Mouse (Mus musculus) myocyte (in vitro differentiated cells): ENCODE results near the gene Tex44.

Experiments used
- E2F4 ChIP-seq: IDR thresholded peaks from one replicate; pipeline ENCODE4 v1.6.1; 2011; ENCODE audit warnings: mild to moderate bottlenecking, control low read depth, moderate library complexity; ENCODE audit not compliant: insufficient read depth
- MYOG ChIP-seq, 3 experiments: IDR thresholded peaks; one replicate each; pipeline ENCODE4 v1.6.1; 2011; ENCODE audit warnings: control low read depth in 2 of 3, low read depth in 2 of 3, mild to moderate bottlenecking in 2 of 3; ENCODE audit not compliant: insufficient read length in 2 of 3, control insufficient read depth in 1 of 3, insufficient read depth in 1 of 3
- POLR2A ChIP-seq: IDR thresholded peaks from one replicate; pipeline ENCODE4 v1.6.1; 2011; ENCODE audit warnings: low read depth, mild to moderate bottlenecking, control low read depth, moderate library complexity; ENCODE audit not compliant: insufficient read length
- POLR2AphosphoS2 ChIP-seq: IDR thresholded peaks from one replicate; pipeline ENCODE4 v1.6.1; 2011; ENCODE audit warnings: low read depth, control low read depth; ENCODE audit not compliant: insufficient read length

DNA sequence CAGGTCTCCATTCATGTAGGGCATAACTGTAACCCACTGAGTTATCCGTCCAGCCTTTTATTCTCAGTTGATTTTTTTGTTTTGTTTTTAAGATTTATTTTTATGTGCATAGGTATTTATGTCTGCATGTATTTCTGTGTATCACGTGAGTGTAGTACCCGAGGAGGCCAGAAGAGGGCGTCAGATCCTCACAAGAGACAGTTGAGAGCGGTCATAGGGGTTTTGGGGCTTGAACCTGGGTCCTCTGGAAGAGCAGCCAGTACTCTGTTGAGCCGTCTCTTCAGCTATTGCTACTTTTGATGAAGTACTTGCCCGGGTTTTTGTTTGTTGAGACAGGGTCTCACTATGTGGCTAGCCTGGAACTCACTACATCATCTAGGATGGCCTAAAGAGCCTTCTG lies 30.2 kb upstream of the Tex44 start:
- no peak for TF ChIP-seq POLR2A
- no peak for TF ChIP-seq POLR2AphosphoS2
- TF ChIP-seq E2F4: no peak
- no peak for TF ChIP-seq MYOG (IDR thresholded peaks at IDR 0.05; ENCODE audit: control insufficient read depth in 1 of 3, insufficient read depth in 1 of 3, insufficient read length in 2 of 3, low read depth in 2 of 3)
